Mouse (Mus musculus) gastrocnemius, postnatal 14 days (tissue): Measurements from ENCODE around the gene Trpm3. TPM values are rescaled to one million over a fixed set of nuclear protein-coding genes. Genes with fewer than 3 reads are reported as not detected.

ENCODE experiments used
- DNase-seq: peaks from one replicate; pipeline ENCODE4 v3.0.0; 2021; ENCODE audit warnings: mixed read lengths
- intact Hi-C: fragments of 180-260 bp; cut with DNase I; formaldehyde crosslinking; loops from one replicate; pipeline ENCODE4 v1.15.1; 2025; ENCODE audit warnings: low total_unique reads
- total RNA-seq, 2 experiments: library from RNA; stranded (reverse); gene quantifications; 2 replicates each; pipeline ENCODE4 v1.2.3; 2021

Gene Trpm3
- total RNA-seq, 2 experiments from 2014 or later, result 1.5 TPM

DNA sequence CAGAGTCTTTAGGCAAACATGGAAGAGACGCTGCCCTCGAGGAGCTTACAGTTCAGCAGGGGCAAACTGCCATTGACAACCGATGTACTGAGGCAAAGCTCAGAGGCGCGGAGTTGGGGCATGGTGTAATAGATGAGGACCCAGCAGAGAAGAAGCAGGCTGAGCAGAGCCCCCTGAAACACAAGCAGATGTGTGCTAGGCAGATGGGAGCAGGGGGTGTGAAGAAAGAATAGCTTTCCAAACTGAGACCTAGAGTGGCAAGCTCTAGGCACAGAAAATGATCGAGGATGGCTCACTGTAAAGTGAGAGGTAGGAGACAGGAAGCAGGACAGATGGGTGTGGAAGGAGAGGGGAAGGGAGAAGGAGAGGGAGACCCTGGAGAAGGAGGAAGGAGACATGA, 792.2 kb downstream of the Trpm3 start:
- DNase-seq, result no peak
- intact Hi-C loops, result loop anchor here (10.0 kb wide), 1 partner anchor 234 kb away; no protein-coding TSS in a partner anchor

GRCm38 (mm10) chr19:22935067-22935466, 796.2 kb downstream of the Trpm3 start:
- intact Hi-C loops, result loop anchor here (10.0 kb wide), 1 partner anchor 230 kb away; no protein-coding TSS in a partner anchor
- no peak for DNase-seq

GRCm38 (mm10) chr19:22938848-22939724, 800.2 kb downstream of the Trpm3 start:
- intact Hi-C loops, result loop anchor here (10.0 kb wide), 1 partner anchor 226 kb away; no protein-coding TSS in a partner anchor
- DNase-seq, result no peak

- intact Hi-C loops, result loop anchor here (10.0 kb wide), 1 partner anchor 225 kb away; no protein-coding TSS in a partner anchor
- DNase-seq, result no peak
Observed at GRCm38 (mm10) chr19:22939836-22940235, 801.0 kb downstream of the Trpm3 start.

DNA sequence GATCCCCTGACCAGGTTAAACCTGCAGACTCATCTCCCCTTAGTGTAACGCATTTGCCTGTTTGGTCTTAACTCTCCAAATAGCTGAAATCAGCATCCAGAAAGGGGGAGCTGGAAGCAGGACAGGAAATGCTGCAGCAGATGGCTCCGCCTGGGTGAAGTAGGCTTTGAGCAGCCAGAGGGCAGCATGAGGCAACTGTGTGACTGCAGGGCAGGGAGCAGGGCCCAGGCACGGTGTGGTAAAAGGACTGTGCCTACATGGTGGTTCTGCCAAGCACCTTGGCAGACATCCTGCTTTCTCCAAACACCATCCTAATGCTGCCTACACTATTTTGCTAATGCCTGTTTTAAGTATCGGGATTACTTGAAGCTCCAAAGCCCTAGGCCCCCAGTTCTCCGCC, 801.6 kb downstream of the Trpm3 start:
- intact Hi-C loops, result no loop called here
- peak; percentile 83 for DNase-seq

DNA sequence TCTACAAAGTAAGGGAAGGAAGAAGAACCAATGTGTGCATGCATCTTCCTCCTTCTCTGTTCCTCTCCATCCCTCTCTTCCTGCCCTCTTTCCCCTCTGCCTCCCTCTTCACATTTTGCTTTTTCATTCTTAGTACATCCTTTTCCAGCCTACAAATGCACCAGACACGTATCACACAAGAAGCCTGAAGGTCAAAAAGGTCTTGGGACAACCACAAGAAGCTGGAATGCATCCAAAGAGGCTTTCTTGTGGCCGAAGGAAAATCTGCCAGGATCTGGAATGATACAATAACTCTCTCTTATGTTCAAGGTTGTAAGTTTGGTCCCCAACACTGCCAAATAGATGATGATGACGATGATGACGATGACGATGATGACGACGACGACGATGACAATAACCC, 802.1 kb downstream of the Trpm3 start:
- intact Hi-C loops, result no loop called here
- no peak for DNase-seq

GRCm38 (mm10) chr19:22952480-22952879, 813.6 kb downstream of the Trpm3 start:
- no peak for DNase-seq
- intact Hi-C loops, result no loop called here

GRCm38 (mm10) chr19:22953191-22953590, 814.3 kb downstream of the Trpm3 start:
- intact Hi-C loops, result no loop called here
- no peak for DNase-seq

DNA sequence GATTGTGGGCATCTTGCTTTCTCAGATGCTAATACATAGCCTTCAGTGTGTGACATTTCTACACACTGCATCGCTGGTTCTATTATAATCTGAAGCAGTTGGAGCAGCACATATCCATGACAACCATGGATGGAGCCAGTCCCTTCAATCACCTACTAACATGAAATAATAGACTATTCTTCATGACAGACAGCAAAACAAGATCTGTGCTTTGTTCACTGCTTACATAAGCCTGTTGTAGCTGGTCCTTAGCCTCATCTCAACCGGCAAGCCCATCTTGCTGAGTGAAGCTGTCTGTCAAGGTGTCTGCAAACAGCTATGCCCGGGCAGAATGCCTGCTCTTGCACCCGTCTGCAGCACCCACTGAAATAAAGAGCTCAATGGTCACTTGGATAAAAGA, 819.6 kb downstream of the Trpm3 start:
- no peak for DNase-seq
- intact Hi-C loops, result no loop called here

DNA sequence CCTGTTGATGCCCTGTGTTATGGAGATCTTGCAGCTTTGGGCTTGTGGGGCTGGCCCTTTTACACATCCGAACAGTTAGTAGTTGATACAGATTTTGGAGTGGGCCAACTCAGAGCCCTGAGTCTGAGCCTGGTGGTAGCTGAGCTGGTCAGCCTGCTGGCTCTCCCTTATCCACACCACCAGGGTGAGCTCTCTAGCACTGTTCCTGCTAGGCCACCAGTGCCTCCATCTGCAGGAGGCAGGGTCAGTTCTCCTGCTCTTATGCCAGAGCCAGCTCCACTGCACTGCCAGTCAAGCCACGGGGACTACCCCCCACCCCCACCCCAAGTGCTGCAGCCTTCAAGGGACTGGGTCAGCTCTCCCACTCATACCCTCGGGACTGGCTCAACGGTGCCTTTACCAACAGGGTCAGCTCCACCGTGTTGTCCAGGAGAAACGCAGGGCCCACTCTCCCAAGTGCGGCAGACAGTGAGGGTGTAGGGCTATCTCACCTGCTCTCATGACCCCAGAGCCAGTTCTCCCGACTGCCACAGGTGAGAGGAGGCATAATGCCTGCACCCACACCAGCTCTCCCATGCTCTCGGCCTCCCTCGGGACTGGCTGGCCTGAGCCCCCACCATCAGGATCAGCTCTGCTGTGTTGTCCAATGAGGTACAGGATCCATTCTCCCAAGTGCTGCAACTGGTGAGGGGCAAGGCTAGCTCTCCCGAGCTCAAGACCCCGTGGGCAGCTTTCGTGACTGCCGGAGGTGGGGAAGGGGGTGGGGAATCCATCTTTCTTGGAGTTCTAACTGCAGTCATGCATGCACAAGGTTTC, 821.8 kb downstream of the Trpm3 start:
- intact Hi-C loops, result no loop called here
- no peak for DNase-seq

DNA sequence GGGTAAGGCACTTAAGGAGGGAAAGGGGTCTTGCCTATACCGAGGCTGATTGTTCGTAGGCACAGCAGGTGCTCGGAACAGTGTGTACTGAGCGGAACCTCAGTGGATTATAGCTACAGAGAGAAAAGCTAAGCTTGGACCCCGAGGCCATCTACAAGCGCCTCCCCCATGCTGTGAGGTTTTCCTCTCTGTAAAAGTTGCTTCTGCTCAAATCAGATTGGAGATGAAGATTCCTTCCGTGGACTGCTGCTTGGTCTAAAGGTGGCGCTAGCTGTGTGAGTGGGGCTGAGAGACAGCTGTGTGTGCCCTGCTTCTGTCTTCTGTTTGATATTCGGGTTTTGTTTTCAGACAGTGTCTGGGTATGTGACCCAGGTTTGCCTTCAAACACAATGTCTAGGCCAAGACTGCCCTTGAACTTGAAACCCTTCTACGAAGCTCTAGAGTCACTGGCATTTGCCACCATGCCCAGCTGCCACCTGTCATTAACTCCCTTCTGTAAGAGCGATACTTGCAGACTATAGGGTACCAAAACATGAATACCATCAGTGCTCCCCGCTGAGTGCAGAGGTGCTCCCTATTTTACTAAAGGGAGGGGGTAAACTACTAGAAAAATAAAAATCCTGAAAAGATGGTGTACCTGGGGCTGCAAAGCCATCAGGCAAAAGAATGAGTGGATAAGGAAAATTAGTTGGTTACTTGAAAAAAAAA, 823.3 kb downstream of the Trpm3 start:
- intact Hi-C loops, result no loop called here
- no peak for DNase-seq

- intact Hi-C loops, result no loop called here
Observed at GRCm38 (mm10) chr19:22962731-22963130, 823.9 kb downstream of the Trpm3 start.

GRCm38 (mm10) chr19:22963726-22964398, 825.0 kb downstream of the Trpm3 start:
- no peak for DNase-seq
- intact Hi-C loops, result no loop called here

More at GRCm38 (mm10) chr19:22962731-22963130, 823.9 kb downstream of the Trpm3 start:
- no peak for DNase-seq

GRCm38 (mm10) chr19:22965470-22965869, 826.6 kb downstream of the Trpm3 start:
- intact Hi-C loops, result no loop called here
- DNase-seq, result no peak

DNA sequence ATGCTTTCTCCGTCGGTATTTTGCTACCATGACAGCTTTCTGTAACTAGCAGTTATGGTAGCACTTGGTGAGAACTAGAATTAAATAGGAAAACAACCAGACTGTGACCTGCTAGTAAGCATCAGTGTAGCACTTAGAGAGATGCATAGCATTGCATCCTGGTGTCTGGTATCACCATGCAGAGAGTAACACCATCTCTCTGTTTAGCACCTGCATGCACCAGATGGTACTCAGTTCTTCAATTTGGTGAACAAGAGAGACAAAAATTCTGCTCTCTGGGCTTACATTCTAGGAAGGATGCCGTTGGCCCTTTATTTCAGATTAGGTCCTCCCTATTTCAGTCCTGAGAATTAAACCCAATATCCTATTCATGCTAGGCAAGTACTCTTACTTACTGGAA, 834.4 kb downstream of the Trpm3 start:
- intact Hi-C loops, result no loop called here
- DNase-seq, result no peak

DNA sequence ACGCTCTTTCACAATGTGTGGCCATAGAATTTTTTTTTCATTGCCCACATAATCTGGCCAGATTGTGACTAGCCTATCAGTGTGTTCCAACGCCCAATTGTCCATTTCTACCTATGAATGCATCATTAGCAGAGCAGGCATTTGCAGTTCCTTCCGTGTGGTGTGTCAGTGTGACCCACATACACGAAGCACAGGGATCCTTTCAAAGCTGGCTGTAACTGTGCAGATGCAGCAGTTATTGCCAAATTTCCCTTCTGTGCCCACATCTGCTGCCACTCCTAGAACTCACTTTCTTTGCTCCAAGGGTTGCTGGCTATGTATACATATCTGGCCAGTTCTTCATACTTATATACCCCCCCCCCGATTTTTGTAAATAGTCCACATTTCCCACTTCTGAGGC, 834.9 kb downstream of the Trpm3 start:
- DNase-seq, result no peak
- intact Hi-C loops, result no loop called here

DNA sequence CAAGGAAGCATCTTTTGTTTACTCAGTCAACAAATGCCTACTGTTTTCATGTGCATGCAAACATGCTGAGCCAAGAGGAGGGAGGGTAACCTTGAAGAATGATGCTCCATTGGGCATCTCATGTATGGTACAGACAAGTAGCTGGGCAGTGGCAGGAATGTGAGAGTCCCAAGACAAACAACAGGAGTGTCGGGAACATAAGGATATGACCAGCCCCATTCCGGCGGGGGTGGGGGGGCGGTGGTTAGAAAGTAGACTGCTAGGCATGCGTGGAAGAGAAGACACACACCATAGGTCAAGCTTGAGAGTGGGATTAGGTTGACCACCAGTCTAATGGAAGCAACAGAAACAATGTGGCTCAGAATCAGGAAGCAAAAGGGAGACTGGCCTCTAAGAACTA, 837.0 kb downstream of the Trpm3 start:
- intact Hi-C loops, result no loop called here
- DNase-seq, result no peak

DNA sequence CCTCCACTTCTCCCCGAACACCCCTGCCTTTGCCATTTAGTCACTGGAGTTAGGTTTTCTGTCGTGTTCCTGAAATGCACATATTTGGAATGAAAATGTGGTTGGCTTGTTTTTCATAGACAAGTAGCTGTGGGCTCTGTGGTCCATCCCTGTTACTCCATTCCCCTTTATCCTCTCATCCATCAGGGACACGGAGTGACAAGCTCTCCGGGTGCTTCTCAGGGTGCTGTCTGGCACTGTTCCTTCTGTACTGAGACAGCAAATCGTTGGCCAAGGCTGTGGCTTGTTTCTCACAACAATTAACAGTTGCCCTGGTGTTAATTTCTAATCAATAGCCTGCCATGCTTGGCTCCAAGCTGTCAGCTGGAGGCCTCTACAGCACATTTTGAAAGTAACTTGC, 838.7 kb downstream of the Trpm3 start:
- DNase-seq, result no peak
- intact Hi-C loops, result no loop called here

GRCm38 (mm10) chr19:22978763-22979162, 839.9 kb downstream of the Trpm3 start:
- no peak for DNase-seq
- intact Hi-C loops, result no loop called here
